Comparison of ENCODE assay signal across 8 mouse cellular contexts in the genomic region with DNA sequence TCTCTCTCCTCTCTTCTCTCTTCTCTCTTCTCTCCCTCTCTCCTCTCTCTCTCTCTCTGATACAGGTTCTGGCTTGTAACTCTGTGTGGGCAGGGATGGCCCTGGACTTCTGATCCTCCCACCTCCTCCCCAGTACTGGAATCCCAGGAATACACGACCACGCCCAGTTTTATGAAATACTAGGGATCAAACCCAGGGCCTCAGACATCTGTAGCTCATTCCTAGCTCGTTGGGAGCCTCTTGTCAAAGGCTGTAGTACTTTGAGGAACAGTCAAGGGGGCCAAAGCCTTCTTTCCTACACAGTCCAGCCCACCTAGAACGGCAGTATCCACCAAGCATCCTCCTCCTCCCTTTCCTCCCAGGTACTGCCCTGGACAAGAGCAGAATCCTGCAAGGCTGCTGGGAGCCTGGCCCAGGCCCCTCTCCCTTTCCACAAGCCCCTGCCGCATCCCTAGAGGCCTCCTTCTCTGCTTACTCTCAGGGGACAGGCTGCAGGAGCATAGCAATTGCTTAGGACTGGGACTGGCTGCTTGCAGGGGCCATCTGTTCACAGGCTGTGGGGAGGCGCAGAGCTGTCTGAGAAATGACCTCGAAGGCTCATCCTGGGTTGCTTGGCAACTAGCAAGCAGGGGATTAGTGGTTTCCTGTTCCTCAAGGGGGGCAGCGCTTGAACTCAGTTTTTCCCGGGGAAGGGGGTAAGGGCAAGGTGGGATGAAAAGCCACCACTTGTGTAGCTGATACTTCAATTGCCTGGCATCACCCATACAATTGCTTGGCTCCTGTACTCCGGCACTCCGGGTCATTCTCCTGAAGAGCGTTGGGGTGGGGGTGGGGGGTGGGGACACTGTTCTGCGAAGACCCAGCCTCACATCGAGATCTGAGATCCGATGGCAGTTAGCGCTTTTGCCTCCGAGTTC. TPM values are rescaled to one million over a fixed set of nuclear protein-coding genes. Genes with fewer than 3 reads are reported as not detected.
A peak's percentile ranks its signal among the peaks of the same experiment; 100 is the strongest.
DNase-seq lines count a peak whose midpoint lies in the region; ATAC-seq lines count a peak whose summit lies in the region.

No protein-coding gene starts in this region.

- no peak overlapping the region for H3K4me3 ChIP-seq in forebrain, embryonic 13.5 days
- peak overlapping the region; percentile 45 for H3K4me3 ChIP-seq in limb, embryonic 10.5 days

- H3K9me3 ChIP-seq in forebrain, embryonic 13.5 days (replicated peaks), result no peaks in the 10 kb centered on the region
- H3K9me3 ChIP-seq in limb, embryonic 10.5 days (replicated peaks), result no peaks in the 10 kb centered on the region

- H3K4me1 ChIP-seq in forebrain, embryonic 13.5 days, result peaks cover 27% of the 10 kb centered on the region
- peaks cover 50% of the 10 kb centered on the region for H3K4me1 ChIP-seq in limb, embryonic 10.5 days

- H3K4me2 ChIP-seq in forebrain, embryonic 13.5 days, result peak overlapping the region; percentile 52

- H3K27ac ChIP-seq in forebrain, embryonic 13.5 days, result peak overlapping the region; percentile 90
- H3K27ac ChIP-seq in limb, embryonic 10.5 days, result peak overlapping the region; percentile 89

- peak; percentile 53 to 68 for DNase-seq in left cerebral cortex, postnatal 10 days (ENCODE audit: extremely low spot score in 1 of 2, low spot score in 2 of 2)
- DNase-seq in left cerebral cortex, adult 11 months (ENCODE audit: low spot score), result no peak
- peak; percentile 40 to 59 for DNase-seq in cerebellum, adult 18-20 months
- DNase-seq in limb, embryonic 10.5 days (ENCODE audit: low spot score), result peak; percentile 80
- peak; percentile 41 for DNase-seq in ovary, postnatal 36 days (ENCODE audit: low spot score)
- DNase-seq in gastrocnemius, postnatal 10 days, result no peak
- no peak for DNase-seq in adrenal gland, postnatal 25 days

- no peaks in the 10 kb centered on the region for H3K36me3 ChIP-seq in forebrain, embryonic 13.5 days (ENCODE audit: poor library complexity, severe bottlenecking)
- H3K36me3 ChIP-seq in limb, embryonic 10.5 days, result no peaks in the 10 kb centered on the region

- peak; percentile 92 for ATAC-seq in forebrain, embryonic 13.5 days

- intact Hi-C loops in left cerebral cortex, postnatal 10 days (cut with DNase I), result no loop called here

- WGBS in forebrain, embryonic 13.5 days, result 9% methylated on average over 17 of the region's 17 CpGs
- WGBS in limb, embryonic 10.5 days, result 6% methylated on average over 17 of the region's 17 CpGs

- peak overlapping the region; percentile 41 for H3K9ac ChIP-seq in forebrain, embryonic 13.5 days

- H3K27me3 ChIP-seq in forebrain, embryonic 13.5 days, result no peaks in the 10 kb centered on the region
- no peaks in the 10 kb centered on the region for H3K27me3 ChIP-seq in limb, embryonic 10.5 days (ENCODE audit: low read depth, poor library complexity, severe bottlenecking)

RNA-seq across cellular contexts. Expression of gene Tent5b, which starts 40.2 kb away (rescaled TPM):
- not detected for total RNA-seq in left cerebral cortex, postnatal 10 days (2021)
- polyA plus RNA-seq in forebrain, embryonic 13.5 days (2015; fragmentation: Nextera tagmentation; extraction: Ambion mirVana), result 0.27 TPM in 1 of 2 replicates, not detected in the other
- 0.68 and 1.1 TPM in 2 replicates for polyA plus RNA-seq in limb, embryonic 10.5 days (2016; fragmentation: Nextera tagmentation; extraction: Ambion mirVana)
- under 1 TPM; 0.18 to 0.38 TPM for total RNA-seq in gastrocnemius, postnatal 10 days (2021)
- 0.76 and 1.2 TPM in 2 replicates for total RNA-seq in adrenal gland, postnatal 25 days (2021)

RNA-seq across cellular contexts. Expression of gene Trnp1, which starts 58.6 kb away (rescaled TPM):
- total RNA-seq in left cerebral cortex, postnatal 10 days (2021), result 100 to 1,000 TPM; 114 to 119 TPM
- 1.5 and 2.9 TPM in 2 replicates for polyA plus RNA-seq in forebrain, embryonic 13.5 days (2015; fragmentation: Nextera tagmentation; extraction: Ambion mirVana)
- polyA plus RNA-seq in limb, embryonic 10.5 days (2016; fragmentation: Nextera tagmentation; extraction: Ambion mirVana), result 0.46 and 0.65 TPM in 2 replicates
- total RNA-seq in gastrocnemius, postnatal 10 days (2021), result 1 to 10 TPM; 2.2 to 2.7 TPM
- 4.6 and 4.9 TPM in 2 replicates for total RNA-seq in adrenal gland, postnatal 25 days (2021)

Comparison
In these comparisons a context has a peak if more than half of its experiments do, and no peak if none do; other contexts are left out.
1. DNase-seq: peak in left cerebral cortex, postnatal 10 days (2 of 2), cerebellum, adult 18-20 months (2 of 2), limb, embryonic 10.5 days (single experiment) and ovary, postnatal 36 days (single experiment); none in left cerebral cortex, adult 11 months (single experiment), gastrocnemius, postnatal 10 days (single experiment) and adrenal gland, postnatal 25 days (single experiment).
2. RNA of gene Trnp1, which starts 58.6 kb away (total RNA-seq): 114 to 119 TPM in left cerebral cortex, postnatal 10 days; 4.6 to 4.9 TPM in adrenal gland, postnatal 25 days and 2.2 to 2.7 TPM in gastrocnemius, postnatal 10 days; every median in the first group is over 10 times any median in the second.